Mouse (Mus musculus): ENCODE results near the gene Cdh13.

GRCm38 (mm10) chr8:118753710-118754109, 470.2 kb downstream of the Cdh13 start:
- TF ChIP-seq MYOG (IDR thresholded peaks at IDR 0.05; ENCODE audit: control insufficient read depth in 1 of 3, insufficient read depth in 1 of 3, insufficient read length in 2 of 3, low read depth in 2 of 3): no peak
- TF ChIP-seq REST (IDR thresholded peaks at IDR 0.05; ENCODE audit: insufficient read depth, insufficient read length): no peak
- TF ChIP-seq POLR2A (IDR thresholded peaks at IDR 0.05; ENCODE audit: insufficient read length, low read depth): no peak
- TF ChIP-seq USF1 (IDR thresholded peaks at IDR 0.05; ENCODE audit: low read depth): no peak
- no peak for TF ChIP-seq POLR2AphosphoS2 (IDR thresholded peaks at IDR 0.05; ENCODE audit: insufficient read length, low read depth)
- no peak for TF ChIP-seq CEBPB (IDR thresholded peaks at IDR 0.05; ENCODE audit: insufficient read depth, poor library complexity, severe bottlenecking)

Measured in myocyte (in vitro differentiated cells).